Mouse (Mus musculus) embryonic fibroblast, embryonic 13.5 days (primary cell): ENCODE measurements at regions not wholly inside any gene's neighbourhood (a gene's known extent, or its start where the extent isn't known, plus 50 kb on each side); places are given as distances from the start of the nearest gene placed in this dataset.

Source experiments
- CTCF ChIP-seq: IDR thresholded peaks from 2 replicates; pipeline ENCODE4 v1.5.1; 2011; ENCODE audit warnings: mild to moderate bottlenecking, control low read depth, low read length, moderate library complexity, borderline replicate concordance; ENCODE audit not compliant: insufficient read depth
- POLR2A ChIP-seq: IDR thresholded peaks from 2 replicates; pipeline ENCODE4 v1.6.1; 2011; ENCODE audit warnings: low read depth, mild to moderate bottlenecking, control low read depth, low read length, moderate library complexity

DNA sequence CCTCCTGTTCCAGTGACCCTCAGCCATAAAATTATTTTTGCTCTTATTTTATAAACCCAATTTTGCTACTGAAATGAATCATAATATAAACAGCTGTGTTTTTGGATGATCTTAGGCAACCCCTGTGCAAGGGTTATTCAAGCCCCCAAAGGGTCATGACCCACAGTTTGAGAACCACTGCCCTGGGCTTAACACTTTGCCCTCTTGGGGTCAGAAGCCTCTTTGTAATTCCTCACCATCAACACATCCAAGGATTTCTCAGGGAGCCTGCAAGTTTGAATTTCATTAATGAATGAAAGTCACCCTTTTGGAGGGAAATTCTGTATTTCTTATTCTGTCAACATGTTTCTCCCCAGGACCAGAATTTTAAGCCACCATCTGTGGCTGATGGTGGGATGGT lies 123.1 kb downstream of the Cmpk2 start:
- TF ChIP-seq POLR2A (no peak), CTCF (no peak)
